Mouse (Mus musculus): ENCODE results near the gene Kirrel3.

DNA sequence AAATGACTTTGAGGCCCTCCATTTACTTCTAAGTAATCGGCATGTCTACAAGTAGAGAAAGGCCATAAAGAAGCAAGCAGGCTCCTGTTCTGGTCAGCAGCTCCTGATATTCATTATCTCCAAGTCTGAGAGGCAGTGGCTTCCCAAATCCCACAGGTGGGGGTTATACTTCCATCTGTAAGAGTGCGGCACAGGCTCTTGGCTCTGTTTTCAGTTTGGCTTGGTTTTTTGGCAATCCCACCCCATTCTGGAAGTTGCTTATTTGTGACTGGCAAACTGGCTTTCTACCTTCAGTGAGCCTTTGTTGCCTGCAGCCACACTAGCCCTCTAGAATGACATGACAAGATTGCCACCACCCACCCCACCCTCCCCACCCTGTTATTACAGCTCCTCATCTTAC is 100.4 kb downstream of the Kirrel3 start:
- TF ChIP-seq CTCF (IDR thresholded peaks at IDR 0.05; ENCODE audit: low read depth) (no peak), EP300 (IDR thresholded peaks at IDR 0.05; ENCODE audit: low read depth) (no peak)
